ENCODE assay signal across 8 mouse cellular contexts in the genomic region with DNA sequence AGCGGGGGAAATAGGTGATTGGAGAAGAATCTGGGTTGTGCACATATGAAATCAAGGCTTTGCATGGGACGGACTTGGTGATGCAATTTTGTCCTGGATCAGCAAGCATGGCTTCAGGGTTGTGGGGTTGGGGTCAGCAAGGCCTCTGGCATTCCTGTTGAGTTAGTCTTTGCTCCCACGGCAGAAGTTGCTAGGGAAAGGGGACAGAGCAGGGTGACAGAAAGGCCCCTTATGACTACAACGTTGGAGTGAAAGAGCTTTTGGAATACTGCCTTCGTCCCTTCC. TPM values are rescaled to one million over a fixed set of nuclear protein-coding genes. Genes with fewer than 3 reads are reported as not detected.
DNase-seq lines count a peak whose midpoint lies in the region; ATAC-seq and TF ChIP-seq lines count a peak whose summit lies in the region.

No protein-coding gene starts in this region.

- DNase-seq in heart, postnatal 10 days, result no peak
- DNase-seq in forebrain, postnatal 0 days, result no peak
- DNase-seq in ovary, adult 18-20 months (ENCODE audit: low spot score), result no peak
- no peak for DNase-seq in natural killer cell, adult 2 months (ENCODE audit: low spot score in 2 of 2)
- DNase-seq in cerebellum, adult 9-10 months, result no peak

- no peak for TF ChIP-seq EP300 in ES-Bruce4 (IDR thresholded peaks at IDR 0.05; ENCODE audit: insufficient read depth, low read depth, low read length)

- TF ChIP-seq CTCF in ES-Bruce4 (IDR thresholded peaks at IDR 0.05; ENCODE audit: low read depth, low read length), result no peak
- TF ChIP-seq CTCF in forebrain, postnatal 0 days (IDR thresholded peaks at IDR 0.05; ENCODE audit: low read depth), result no peak

- no peaks in the 10 kb centered on the region for H3K27me3 ChIP-seq in heart, embryonic 11.5 days (ENCODE audit: control insufficient read depth, insufficient read depth, low read length)
- H3K27me3 ChIP-seq in ES-Bruce4 (ENCODE audit: control insufficient read depth, insufficient read depth, low read length, poor library complexity, severe bottlenecking), result no peaks in the 10 kb centered on the region
- no peaks in the 10 kb centered on the region for H3K27me3 ChIP-seq in forebrain, postnatal 0 days (ENCODE audit: insufficient read depth, low read length)

- no peaks in the 10 kb centered on the region for H3K36me3 ChIP-seq in heart, embryonic 11.5 days (ENCODE audit: control insufficient read depth, insufficient read depth, low read length)
- no peaks in the 10 kb centered on the region for H3K36me3 ChIP-seq in ES-Bruce4 (ENCODE audit: control insufficient read depth, insufficient read depth, low read length, poor library complexity, severe bottlenecking)
- H3K36me3 ChIP-seq in forebrain, postnatal 0 days (ENCODE audit: insufficient read depth), result no peaks in the 10 kb centered on the region
- H3K36me3 ChIP-seq in macrophage (ENCODE audit: inconsistent target), result peaks cover 24% of the 10 kb centered on the region; the same call in 1 of the 2 replicates

- peaks cover 34% of the 10 kb centered on the region for H3K79me2 ChIP-seq in macrophage (ENCODE audit: inconsistent target)

- H3K4me3 ChIP-seq in heart, embryonic 11.5 days (ENCODE audit: low read depth, low read length), result peak overlapping the region; percentile 50; the same call in 1 of the 2 replicates
- H3K4me3 ChIP-seq in ES-Bruce4 (ENCODE audit: low read depth, low read length), result peak overlapping the region; percentile 74
- peak overlapping the region; percentile 51; the same call in 1 of the 2 replicates for H3K4me3 ChIP-seq in forebrain, postnatal 0 days (ENCODE audit: low read depth, low read length)
- H3K4me3 ChIP-seq in macrophage (ENCODE audit: inconsistent target), result peak overlapping the region; percentile 64

- H3K9ac ChIP-seq in heart, embryonic 11.5 days (ENCODE audit: low read depth, low read length), result peak overlapping the region; percentile 63; the same call in 1 of the 2 replicates
- H3K9ac ChIP-seq in ES-Bruce4 (ENCODE audit: low read depth, poor library complexity, severe bottlenecking), result peak overlapping the region; percentile 46
- peak overlapping the region; percentile 80 for H3K9ac ChIP-seq in forebrain, postnatal 0 days

- no peaks in the 10 kb centered on the region; the same call in 1 of the 2 replicates for H3K4me1 ChIP-seq in heart, embryonic 11.5 days (ENCODE audit: control insufficient read depth, insufficient read depth, low read length)
- H3K4me1 ChIP-seq in ES-Bruce4 (ENCODE audit: control insufficient read depth, insufficient read depth, low read length), result peaks cover 2% of the 10 kb centered on the region
- H3K4me1 ChIP-seq in forebrain, postnatal 0 days (ENCODE audit: insufficient read depth), result peaks cover 9% of the 10 kb centered on the region

- H3K9me3 ChIP-seq in heart, embryonic 11.5 days (replicated peaks; ENCODE audit: control insufficient read depth, low read length), result no peaks in the 10 kb centered on the region
- no peaks in the 10 kb centered on the region for H3K9me3 ChIP-seq in ES-Bruce4 (replicated peaks; ENCODE audit: control insufficient read depth, insufficient read depth, low read length, poor library complexity, severe bottlenecking)
- no peaks in the 10 kb centered on the region for H3K9me3 ChIP-seq in forebrain, postnatal 0 days (ENCODE audit: low read length)

- no peak for ATAC-seq in heart, embryonic 11.5 days (replicated peaks; ENCODE audit: insufficient number of reproducible peaks, low FRiP score, low TSS enrichment)
- ATAC-seq in forebrain, postnatal 0 days, result no peak

- H3K27ac ChIP-seq in heart, embryonic 11.5 days (ENCODE audit: low read depth, low read length), result peak overlapping the region; percentile 86; the same call in 1 of the 2 replicates
- H3K27ac ChIP-seq in ES-Bruce4 (ENCODE audit: insufficient read depth, low read length), result peak overlapping the region; percentile 31
- H3K27ac ChIP-seq in forebrain, postnatal 0 days (ENCODE audit: low read depth, low read length), result peak overlapping the region; percentile 97
- peak overlapping the region; percentile 87 for H3K27ac ChIP-seq in macrophage

- intact Hi-C loops in heart, postnatal 10 days (cut with DNase I), result no loop called here

- 71% methylated on average over 5 of the region's 5 CpGs for whole genome bisulfite sequencing in heart, embryonic 11.5 days (ENCODE audit: insufficient replicate concordance)
- WGBS in forebrain, postnatal 0 days, result 73% methylated on average over 5 of the region's 5 CpGs
- 61% methylated on average over 5 of the region's 5 CpGs for WGBS in macrophage (ENCODE audit: missing documents)

- no peak for TF ChIP-seq POLR2A in ES-Bruce4 (IDR thresholded peaks at IDR 0.05; ENCODE audit: insufficient read depth, low read length)

- peak overlapping the region; percentile 70 for H3K4me2 ChIP-seq in heart, embryonic 11.5 days
- peak overlapping the region; percentile 64 for H3K4me2 ChIP-seq in forebrain, postnatal 0 days (ENCODE audit: low read depth)

RNA-seq across cellular contexts. Expression of a gene that starts 0.8 kb away (rescaled TPM):
- 44.7 and 46.2 TPM in 2 replicates for polyA plus RNA-seq in heart, embryonic 11.5 days (2014; fragmentation: Nextera tagmentation; extraction: Ambion mirVana)
- 10 to 100 TPM; 34.7 to 38.3 TPM for total RNA-seq in heart, postnatal 10 days (2021)
- 54.2 and 59.0 TPM in 2 replicates for polyA plus RNA-seq in ES-Bruce4 (2011; ENCODE audit: insufficient read depth, insufficient read length, low read depth, missing spikeins)
- total RNA-seq in forebrain, postnatal 0 days (2014; rRNA removed), result 5.1 and 9.4 TPM in 2 replicates
- 24.7 and 27.9 TPM in 2 replicates for polyA plus RNA-seq in forebrain, postnatal 0 days (2015; fragmentation: Nextera tagmentation; extraction: Ambion mirVana)
- 10 to 100 TPM in 12 of 26 experiments, 1 to 10 TPM in 14; 1.0 to 35.2 (median 8.8) TPM for total RNA-seq in macrophage (2018; cell fraction: chromatin; rRNA removed)
- total RNA-seq in macrophage (2018; cell fraction: cytosol; rRNA removed), result 10 to 100 TPM; 29.8 to 85.7 (median 47.3) TPM
- total RNA-seq in macrophage (2018; cell fraction: nucleus; rRNA removed), result 10 to 100 TPM in 20 of 26 experiments, 1 to 10 TPM in 6; 5.4 to 49.3 (median 15.5) TPM
- 40.2 to 88.4 TPM (median 71.6 TPM) in 3 replicates for polyA plus RNA-seq in macrophage (2018)

RNA-seq across cellular contexts. Expression of a gene that starts 26.5 kb away (rescaled TPM):
- 18.1 and 20.2 TPM in 2 replicates for polyA plus RNA-seq in heart, embryonic 11.5 days (2014; fragmentation: Nextera tagmentation; extraction: Ambion mirVana)
- 1 to 10 TPM; 7.5 to 8.7 TPM for total RNA-seq in heart, postnatal 10 days (2021)
- 31.1 and 37.0 TPM in 2 replicates for polyA plus RNA-seq in ES-Bruce4 (2011; ENCODE audit: insufficient read depth, insufficient read length, low read depth, missing spikeins)
- total RNA-seq in forebrain, postnatal 0 days (2014; rRNA removed), result 13.7 and 18.5 TPM in 2 replicates
- 12.3 and 13.3 TPM in 2 replicates for polyA plus RNA-seq in forebrain, postnatal 0 days (2015; fragmentation: Nextera tagmentation; extraction: Ambion mirVana)
- 10 to 100 TPM in 24 of 26 experiments, 1 to 10 TPM in 2; 6.5 to 41.7 (median 25.0) TPM for total RNA-seq in macrophage (2018; cell fraction: chromatin; rRNA removed)
- 10 to 100 TPM in 25 of 26 experiments, 1 to 10 TPM in 1; 9.2 to 18.3 (median 14.7) TPM for total RNA-seq in macrophage (2018; cell fraction: cytosol; rRNA removed)
- 10 to 100 TPM in 24 of 26 experiments, 1 to 10 TPM in 2; 8.9 to 31.5 (median 17.6) TPM for total RNA-seq in macrophage (2018; cell fraction: nucleus; rRNA removed)
- polyA plus RNA-seq in macrophage (2018), result 16.6 to 20.1 TPM (median 16.7 TPM) in 3 replicates

RNA-seq across cellular contexts. Expression of a gene that starts 40.1 kb away (rescaled TPM):
- 591 and 599 TPM in 2 replicates for polyA plus RNA-seq in heart, embryonic 11.5 days (2014; fragmentation: Nextera tagmentation; extraction: Ambion mirVana)
- total RNA-seq in heart, postnatal 10 days (2021), result 100 to 1,000 TPM; 378 to 389 TPM
- polyA plus RNA-seq in ES-Bruce4 (2011; ENCODE audit: insufficient read depth, insufficient read length, low read depth, missing spikeins), result 1,062 and 1,139 TPM in 2 replicates
- total RNA-seq in forebrain, postnatal 0 days (2014; rRNA removed), result 1,274 and 1,982 TPM in 2 replicates
- polyA plus RNA-seq in forebrain, postnatal 0 days (2015; fragmentation: Nextera tagmentation; extraction: Ambion mirVana), result 605 and 756 TPM in 2 replicates
- 100 to 1,000 TPM in 2 of 26 experiments, 10 to 100 TPM in 24; 31.6 to 186 (median 66.2) TPM for total RNA-seq in macrophage (2018; cell fraction: chromatin; rRNA removed)
- 1,000 to 10,000 TPM in 1 of 26 experiments, 100 to 1,000 TPM in 25; 298 to 1,166 (median 499) TPM for total RNA-seq in macrophage (2018; cell fraction: cytosol; rRNA removed)
- total RNA-seq in macrophage (2018; cell fraction: nucleus; rRNA removed), result 100 to 1,000 TPM in 6 of 26 experiments, 10 to 100 TPM in 20; 55.8 to 163 (median 87.8) TPM
- polyA plus RNA-seq in macrophage (2018), result 564 to 875 TPM (median 829 TPM) in 3 replicates

RNA-seq across cellular contexts. Expression of a gene that starts 52.7 kb away (rescaled TPM):
- polyA plus RNA-seq in heart, embryonic 11.5 days (2014; fragmentation: Nextera tagmentation; extraction: Ambion mirVana), result 8.4 and 9.2 TPM in 2 replicates
- total RNA-seq in heart, postnatal 10 days (2021), result 10 to 100 TPM; 27.3 to 31.6 TPM
- polyA plus RNA-seq in ES-Bruce4 (2011; ENCODE audit: insufficient read depth, insufficient read length, low read depth, missing spikeins) (not detected in 2 replicates), macrophage (2018) (not detected in 3 replicates)
- total RNA-seq in forebrain, postnatal 0 days (2014; rRNA removed), result 0.48 and 0.62 TPM in 2 replicates
- 0.39 and 1.1 TPM in 2 replicates for polyA plus RNA-seq in forebrain, postnatal 0 days (2015; fragmentation: Nextera tagmentation; extraction: Ambion mirVana)
- total RNA-seq in macrophage (2018; cell fraction: chromatin; rRNA removed), result not detected
- total RNA-seq in macrophage (2018; cell fraction: cytosol; rRNA removed), result under 1 TPM in 5 of 26 experiments, not detected in 21; 0.10 to 0.16 (median 0.14) TPM
- not detected for total RNA-seq in macrophage (2018; cell fraction: nucleus; rRNA removed)

Comparison
In these comparisons a context has a peak if more than half of its experiments do, and no peak if none do; other contexts are left out.
1. H3K27ac ChIP-seq: peak in every context shown above with its lines; median percentile 97 in forebrain, postnatal 0 days; 87 in macrophage; 86 in heart, embryonic 11.5 days; 31 in ES-Bruce4.